Mouse (Mus musculus): Measurements from ENCODE around the gene Slpi. TPM values are rescaled to one million over a fixed set of nuclear protein-coding genes. Genes with fewer than 3 reads are reported as not detected.

Gene Slpi
- polyA plus RNA-seq, 1 experiment from 2014 or later: 0.76 TPM

GRCm38 (mm10) chr2:164396911-164397310 is 8.0 kb upstream of the Slpi start:
- Histone ChIP-seq H3K36me3 (ENCODE audit: control insufficient read depth, insufficient read depth, low read length) (no peaks in the 10 kb centered on the region), H3K27ac (replicated peaks; ENCODE audit: low read depth, low read length) (no peak overlapping the region), H3K4me1 (ENCODE audit: control insufficient read depth, insufficient read depth, low read length) (0 out of 2 replicates have a peak, but pooled peaks cover 4% of the 10 kb centered on the region), H3K9ac (ENCODE audit: low read length) (no peak overlapping the region), H3K9me3 (ENCODE audit: control insufficient read depth, low read length) (no peaks in the 10 kb centered on the region), H3K27me3 (ENCODE audit: control insufficient read depth, insufficient read depth, low read length) (peaks cover 31% of the 10 kb centered on the region), H3K4me2 (ENCODE audit: low read depth, severe bottlenecking) (no peak overlapping the region), H3K4me3 (ENCODE audit: low read depth, low read length) (no peak overlapping the region)
- ATAC-seq (ENCODE audit: insufficient number of reproducible peaks, low FRiP score, low TSS enrichment, low read depth) (no peak), DNase-seq (ENCODE audit: low spot score) (no peak)
- 74% methylated on average over 12 of the region's 12 CpGs for WGBS

- no peaks in the 10 kb centered on the region for H3K9me3 ChIP-seq (ENCODE audit: control insufficient read depth, low read length)
- H3K27me3 ChIP-seq (ENCODE audit: control insufficient read depth, insufficient read depth, low read length): peaks cover 23% of the 10 kb centered on the region
- WGBS: 90% methylated on average over 7 of the region's 7 CpGs
- no peak overlapping the region for H3K9ac ChIP-seq (ENCODE audit: low read length)
- H3K4me1 ChIP-seq (ENCODE audit: control insufficient read depth, insufficient read depth, low read length): 0 out of 2 replicates have a peak, but pooled peaks cover 4% of the 10 kb centered on the region
- DNase-seq (ENCODE audit: low spot score) (no peak), ATAC-seq (ENCODE audit: insufficient number of reproducible peaks, low FRiP score, low TSS enrichment, low read depth) (no peak)
- no peaks in the 10 kb centered on the region for H3K36me3 ChIP-seq (ENCODE audit: control insufficient read depth, insufficient read depth, low read length)
- H3K4me3 ChIP-seq (ENCODE audit: low read depth, low read length): no peak overlapping the region
- H3K4me2 ChIP-seq (ENCODE audit: low read depth, severe bottlenecking): no peak overlapping the region
- no peak overlapping the region for H3K27ac ChIP-seq (replicated peaks; ENCODE audit: low read depth, low read length)
These were observed 7.2 kb upstream of the Slpi start for GRCm38 (mm10) chr2:164396076-164396475.

GRCm38 (mm10) chr2:164393126-164393525 is 4.2 kb upstream of the Slpi start:
- WGBS: 79% methylated on average over 29 of the region's 29 CpGs
- Histone ChIP-seq H3K4me1 (ENCODE audit: control insufficient read depth, insufficient read depth, low read length) (no peaks in the 10 kb centered on the region), H3K9me3 (ENCODE audit: control insufficient read depth, low read length) (no peaks in the 10 kb centered on the region), H3K4me3 (ENCODE audit: low read depth, low read length) (no peak overlapping the region), H3K27me3 (ENCODE audit: control insufficient read depth, insufficient read depth, low read length) (peaks cover 4% of the 10 kb centered on the region), H3K9ac (ENCODE audit: low read length) (no peak overlapping the region), H3K4me2 (ENCODE audit: low read depth, severe bottlenecking) (no peak overlapping the region), H3K27ac (replicated peaks; ENCODE audit: low read depth, low read length) (no peak overlapping the region), H3K36me3 (ENCODE audit: control insufficient read depth, insufficient read depth, low read length) (no peaks in the 10 kb centered on the region)
- DNase-seq (ENCODE audit: low spot score): no peak
- no peak for ATAC-seq (ENCODE audit: insufficient number of reproducible peaks, low FRiP score, low TSS enrichment, low read depth)

- H3K9ac ChIP-seq (ENCODE audit: low read length): peak overlapping the region; percentile 39
- peak overlapping the region; percentile 28 for H3K4me3 ChIP-seq (ENCODE audit: low read depth, low read length)
- H3K4me2 ChIP-seq (ENCODE audit: low read depth, severe bottlenecking): peak overlapping the region; percentile 61
- DNase-seq (ENCODE audit: low spot score) (peak; percentile 94), ATAC-seq (ENCODE audit: insufficient number of reproducible peaks, low FRiP score, low TSS enrichment, low read depth) (peak; percentile 31; the same call in 1 of the 2 replicates)
- WGBS: under 1% methylated on average over 30 of the region's 30 CpGs
- peaks cover 12% of the 10 kb centered on the region for H3K27me3 ChIP-seq (ENCODE audit: control insufficient read depth, insufficient read depth, low read length)
- H3K9me3 ChIP-seq (ENCODE audit: control insufficient read depth, low read length): no peaks in the 10 kb centered on the region
- no peaks in the 10 kb centered on the region for H3K36me3 ChIP-seq (ENCODE audit: control insufficient read depth, insufficient read depth, low read length)
- peak overlapping the region; percentile 57 for H3K27ac ChIP-seq (replicated peaks; ENCODE audit: low read depth, low read length)
- peaks cover 8% of the 10 kb centered on the region; the same call in 1 of the 2 replicates for H3K4me1 ChIP-seq (ENCODE audit: control insufficient read depth, insufficient read depth, low read length)
These were observed 604 bp upstream of the Slpi start for GRCm38 (mm10) chr2:164389499-164389898.

GRCm38 (mm10) chr2:164386953-164387352 is 1.9 kb downstream of the Slpi start:
- 7% methylated on average over 8 of the region's 8 CpGs for WGBS
- DNase-seq (ENCODE audit: low spot score): peak; percentile 53

GRCm38 (mm10) chr2:164385927-164386763 is 2.8 kb downstream of the Slpi start:
- DNase-seq (ENCODE audit: low spot score): peak; percentile 71
- 15% methylated on average over 18 of the region's 18 CpGs for WGBS
- H3K27ac ChIP-seq (replicated peaks; ENCODE audit: low read depth, low read length): 0 out of 2 replicates have a peak overlapping the region, but pooled peaks have one; percentile 30
- H3K9ac ChIP-seq (ENCODE audit: low read length): no peak overlapping the region
- no peaks in the 10 kb centered on the region for H3K9me3 ChIP-seq (ENCODE audit: control insufficient read depth, low read length)
- peaks cover 8% of the 10 kb centered on the region; the same call in 1 of the 2 replicates for H3K4me1 ChIP-seq (ENCODE audit: control insufficient read depth, insufficient read depth, low read length)
- H3K36me3 ChIP-seq (ENCODE audit: control insufficient read depth, insufficient read depth, low read length): no peaks in the 10 kb centered on the region
- H3K4me3 ChIP-seq (ENCODE audit: low read depth, low read length): no peak overlapping the region
- H3K4me2 ChIP-seq (ENCODE audit: low read depth, severe bottlenecking): no peak overlapping the region
- H3K27me3 ChIP-seq (ENCODE audit: control insufficient read depth, insufficient read depth, low read length): peaks cover 12% of the 10 kb centered on the region
- ATAC-seq (ENCODE audit: insufficient number of reproducible peaks, low FRiP score, low TSS enrichment, low read depth): peak; percentile 78

More at GRCm38 (mm10) chr2:164386953-164387352, 1.9 kb downstream of the Slpi start:
- Histone ChIP-seq H3K27ac (replicated peaks; ENCODE audit: low read depth, low read length) (no peak overlapping the region), H3K4me3 (ENCODE audit: low read depth, low read length) (no peak overlapping the region), H3K36me3 (ENCODE audit: control insufficient read depth, insufficient read depth, low read length) (no peaks in the 10 kb centered on the region), H3K9ac (ENCODE audit: low read length) (no peak overlapping the region), H3K27me3 (ENCODE audit: control insufficient read depth, insufficient read depth, low read length) (peaks cover 12% of the 10 kb centered on the region), H3K9me3 (ENCODE audit: control insufficient read depth, low read length) (no peaks in the 10 kb centered on the region), H3K4me1 (ENCODE audit: control insufficient read depth, insufficient read depth, low read length) (peaks cover 8% of the 10 kb centered on the region; the same call in 1 of the 2 replicates), H3K4me2 (ENCODE audit: low read depth, severe bottlenecking) (no peak overlapping the region)
- no peak for ATAC-seq (ENCODE audit: insufficient number of reproducible peaks, low FRiP score, low TSS enrichment, low read depth)

- Histone ChIP-seq H3K4me3 (ENCODE audit: low read depth, low read length) (no peak overlapping the region), H3K27me3 (ENCODE audit: control insufficient read depth, insufficient read depth, low read length) (peaks cover 12% of the 10 kb centered on the region), H3K9ac (ENCODE audit: low read length) (no peak overlapping the region), H3K9me3 (ENCODE audit: control insufficient read depth, low read length) (no peaks in the 10 kb centered on the region), H3K36me3 (ENCODE audit: control insufficient read depth, insufficient read depth, low read length) (no peaks in the 10 kb centered on the region), H3K4me1 (ENCODE audit: control insufficient read depth, insufficient read depth, low read length) (peaks cover 8% of the 10 kb centered on the region; the same call in 1 of the 2 replicates), H3K4me2 (ENCODE audit: low read depth, severe bottlenecking) (no peak overlapping the region), H3K27ac (replicated peaks; ENCODE audit: low read depth, low read length) (no peak overlapping the region)
- no peak for DNase-seq (ENCODE audit: low spot score)
- no peak for ATAC-seq (ENCODE audit: insufficient number of reproducible peaks, low FRiP score, low TSS enrichment, low read depth)
- WGBS: 54% methylated on average over 11 of the region's 11 CpGs
These were observed 5.1 kb downstream of the Slpi start for GRCm38 (mm10) chr2:164383656-164384399.

GRCm38 (mm10) chr2:164382971-164383370 is 5.9 kb downstream of the Slpi start:
- H3K27me3 ChIP-seq (ENCODE audit: control insufficient read depth, insufficient read depth, low read length): 0 out of 2 replicates have a peak, but pooled peaks cover 6% of the 10 kb centered on the region
- WGBS: 83% methylated on average over 3 of the region's 3 CpGs
- H3K9ac ChIP-seq (ENCODE audit: low read length): no peak overlapping the region
- DNase-seq (ENCODE audit: low spot score) (no peak), ATAC-seq (ENCODE audit: insufficient number of reproducible peaks, low FRiP score, low TSS enrichment, low read depth) (no peak)
- no peaks in the 10 kb centered on the region for H3K9me3 ChIP-seq (ENCODE audit: control insufficient read depth, low read length)
- H3K36me3 ChIP-seq (ENCODE audit: control insufficient read depth, insufficient read depth, low read length): no peaks in the 10 kb centered on the region
- no peak overlapping the region for H3K27ac ChIP-seq (replicated peaks; ENCODE audit: low read depth, low read length)
- no peak overlapping the region for H3K4me2 ChIP-seq (ENCODE audit: low read depth, severe bottlenecking)
- peaks cover 8% of the 10 kb centered on the region; the same call in 1 of the 2 replicates for H3K4me1 ChIP-seq (ENCODE audit: control insufficient read depth, insufficient read depth, low read length)
- no peak overlapping the region for H3K4me3 ChIP-seq (ENCODE audit: low read depth, low read length)

Data from limb, embryonic 11.5 days (tissue).